Mouse (Mus musculus): ENCODE data around the gene Memo1.

The Memo1 gene

DNA sequence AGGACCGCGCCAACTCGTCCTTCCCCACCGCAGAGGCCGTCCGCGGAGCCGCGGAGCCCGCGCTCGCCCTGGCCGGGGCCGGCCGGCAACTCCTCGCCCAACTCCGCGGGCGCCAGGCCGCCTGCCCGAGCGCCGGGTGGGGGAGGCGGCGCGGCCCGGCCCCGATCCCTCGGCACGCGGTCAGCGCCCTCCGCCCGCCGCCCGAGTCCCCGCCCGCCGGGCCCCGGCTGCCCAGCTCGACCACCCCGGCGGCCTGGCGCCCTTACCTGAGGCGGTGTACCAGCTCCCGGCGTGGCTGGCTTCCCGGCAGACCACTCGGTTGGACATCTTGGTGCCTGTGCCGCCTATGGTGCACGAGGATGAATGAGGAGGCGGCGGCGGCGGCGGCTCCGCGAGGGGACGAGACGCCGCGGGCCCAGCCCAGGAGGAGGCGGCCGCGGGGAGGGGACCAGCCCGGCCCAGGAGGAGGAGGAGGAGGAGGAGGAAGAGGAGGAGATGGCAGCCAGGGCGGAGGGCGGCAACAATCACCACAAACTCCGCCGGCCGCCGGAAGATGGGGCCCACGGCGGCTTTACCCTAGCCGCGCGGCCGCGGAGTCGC lies 795 bp downstream of the Memo1 start:
- no peak for DNase-seq (ENCODE audit: low read depth)

GRCm38 (mm10) chr17:74293687-74294425 lies 1.5 kb downstream of the Memo1 start:
- DNase-seq (ENCODE audit: low read depth) = no peak

- DNase-seq (ENCODE audit: low read depth) = no peak
These were observed 3.5 kb downstream of the Memo1 start for GRCm38 (mm10) chr17:74291640-74292361.

GRCm38 (mm10) chr17:74290869-74291268 lies 4.5 kb downstream of the Memo1 start:
- DNase-seq (ENCODE audit: low read depth) = no peak

GRCm38 (mm10) chr17:74290198-74290597 lies 5.1 kb downstream of the Memo1 start:
- DNase-seq (ENCODE audit: low read depth) = no peak

DNA sequence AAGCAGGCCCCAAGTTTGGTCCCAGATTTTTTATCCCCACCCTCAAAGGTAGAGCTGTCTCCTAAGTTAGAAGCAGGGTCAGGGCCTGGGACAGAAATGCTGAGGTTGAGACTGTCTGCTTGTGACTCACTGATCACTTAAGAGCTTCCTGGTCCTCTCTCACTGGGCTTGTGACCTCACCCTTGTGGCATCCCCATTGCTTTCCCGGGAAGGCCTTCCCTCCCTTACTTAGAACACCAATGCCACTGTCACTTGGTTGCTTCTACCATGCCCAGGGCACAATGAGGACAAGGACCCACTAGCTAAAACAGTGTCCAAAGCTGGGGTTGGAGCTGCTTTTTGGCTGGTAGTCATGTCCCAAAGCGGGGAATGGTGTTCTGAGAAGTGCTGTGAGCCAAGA lies 6.7 kb downstream of the Memo1 start:
- DNase-seq (ENCODE audit: low read depth) = no peak

GRCm38 (mm10) chr17:74286140-74286730 lies 9.1 kb downstream of the Memo1 start:
- DNase-seq (ENCODE audit: low read depth) = no peak

DNA sequence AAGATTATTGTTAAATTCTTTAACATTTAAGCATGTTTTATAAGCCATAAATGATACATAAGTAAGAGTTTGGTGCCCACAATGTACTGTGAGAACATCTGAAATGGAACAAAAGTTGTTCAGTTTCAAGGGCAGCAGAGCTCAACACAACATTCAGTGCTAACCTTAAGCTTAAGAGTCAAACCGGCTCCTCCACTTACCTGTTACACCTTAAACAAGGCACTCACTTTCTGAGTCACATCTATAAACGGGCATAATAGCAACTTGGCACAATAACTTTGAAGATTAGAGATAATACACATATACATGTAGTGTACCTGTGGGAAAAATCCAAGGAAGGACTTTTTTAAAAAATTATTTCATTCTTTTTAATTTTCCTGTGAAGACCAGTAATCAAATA lies 9.6 kb downstream of the Memo1 start:
- DNase-seq (ENCODE audit: low read depth) = no peak

DNA sequence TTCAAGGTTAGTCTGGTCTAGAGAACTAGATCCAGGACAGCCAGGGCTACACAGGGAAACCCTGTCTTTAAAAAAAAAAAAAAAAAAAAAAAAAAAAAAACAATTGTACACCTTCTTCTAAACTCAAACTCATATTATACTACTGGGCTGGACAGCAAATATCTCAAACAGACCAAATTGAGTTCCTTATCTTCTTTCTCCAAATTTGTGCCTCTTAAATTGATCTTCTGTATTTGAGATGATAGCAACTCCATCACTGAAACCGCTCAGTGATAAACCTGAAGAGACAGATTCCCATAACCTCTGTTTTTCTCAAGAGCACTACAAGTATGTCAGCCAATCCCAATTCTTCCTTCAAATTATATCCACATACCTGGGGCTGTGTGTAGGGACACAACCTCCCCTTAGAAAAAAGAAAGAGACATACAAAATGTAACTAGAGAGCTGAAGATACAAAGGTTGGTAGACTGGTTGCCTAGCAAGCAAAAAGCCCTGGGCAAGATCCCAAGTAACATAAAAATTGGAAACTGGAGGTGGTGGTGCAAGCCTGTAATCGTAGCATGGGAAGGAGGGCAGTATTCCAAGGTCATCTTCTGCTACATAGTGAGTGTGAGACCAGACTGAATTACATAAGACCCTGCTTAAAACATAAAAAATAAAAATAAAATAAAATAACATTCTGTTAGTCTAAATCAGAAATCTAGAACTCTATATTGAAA lies 10.8 kb downstream of the Memo1 start:
- no peak for DNase-seq (ENCODE audit: low read depth)

- no peak for DNase-seq (ENCODE audit: low read depth)
These were observed 13.3 kb downstream of the Memo1 start for GRCm38 (mm10) chr17:74282024-74282423.

- DNase-seq (ENCODE audit: low read depth) = no peak
These were observed 16.1 kb downstream of the Memo1 start for GRCm38 (mm10) chr17:74278966-74279869.

DNA sequence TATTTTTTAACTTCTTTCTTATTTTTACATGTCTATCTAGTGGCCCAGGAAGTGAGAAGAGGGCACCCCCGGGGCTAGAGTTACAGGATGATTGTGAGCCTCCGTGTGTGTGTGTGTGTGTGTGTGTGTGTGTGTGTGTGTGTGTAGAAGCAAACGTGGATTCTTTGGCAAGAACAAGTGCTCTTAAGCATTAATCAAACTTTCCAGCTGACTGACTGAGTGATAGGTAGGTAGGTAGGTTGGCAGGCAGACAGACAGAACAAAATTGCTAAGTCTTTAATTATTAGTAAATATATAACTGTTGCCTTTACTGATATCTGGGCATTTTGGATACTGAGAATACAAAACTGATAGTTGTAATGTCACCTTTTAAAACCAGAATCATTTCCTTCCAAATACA lies 20.9 kb downstream of the Memo1 start:
- DNase-seq (ENCODE audit: low read depth) = no peak

- no peak for DNase-seq (ENCODE audit: low read depth)
These were observed 22.6 kb downstream of the Memo1 start for GRCm38 (mm10) chr17:74272683-74273205.

- no peak for DNase-seq (ENCODE audit: low read depth)
These were observed 23.6 kb downstream of the Memo1 start for GRCm38 (mm10) chr17:74271541-74272268.

DNA sequence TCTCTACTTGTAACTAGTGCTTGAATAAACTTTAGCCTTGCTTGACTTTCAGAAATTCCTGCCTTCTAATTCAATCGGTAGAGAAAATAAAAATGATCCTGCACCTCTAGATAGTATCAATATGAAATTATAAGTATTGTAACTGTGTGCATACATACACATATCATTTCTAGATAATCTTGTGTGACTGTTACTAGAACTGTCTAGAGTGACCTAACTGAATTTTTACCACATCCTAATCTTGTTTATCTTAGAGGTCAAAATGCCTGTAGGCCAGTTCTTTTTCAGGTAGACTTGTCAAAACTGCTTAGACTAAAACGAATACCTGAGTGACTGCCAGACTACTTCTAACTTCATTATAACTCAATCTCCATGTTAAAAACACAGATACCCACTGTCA lies 25.1 kb downstream of the Memo1 start:
- DNase-seq (ENCODE audit: low read depth) = no peak

DNA sequence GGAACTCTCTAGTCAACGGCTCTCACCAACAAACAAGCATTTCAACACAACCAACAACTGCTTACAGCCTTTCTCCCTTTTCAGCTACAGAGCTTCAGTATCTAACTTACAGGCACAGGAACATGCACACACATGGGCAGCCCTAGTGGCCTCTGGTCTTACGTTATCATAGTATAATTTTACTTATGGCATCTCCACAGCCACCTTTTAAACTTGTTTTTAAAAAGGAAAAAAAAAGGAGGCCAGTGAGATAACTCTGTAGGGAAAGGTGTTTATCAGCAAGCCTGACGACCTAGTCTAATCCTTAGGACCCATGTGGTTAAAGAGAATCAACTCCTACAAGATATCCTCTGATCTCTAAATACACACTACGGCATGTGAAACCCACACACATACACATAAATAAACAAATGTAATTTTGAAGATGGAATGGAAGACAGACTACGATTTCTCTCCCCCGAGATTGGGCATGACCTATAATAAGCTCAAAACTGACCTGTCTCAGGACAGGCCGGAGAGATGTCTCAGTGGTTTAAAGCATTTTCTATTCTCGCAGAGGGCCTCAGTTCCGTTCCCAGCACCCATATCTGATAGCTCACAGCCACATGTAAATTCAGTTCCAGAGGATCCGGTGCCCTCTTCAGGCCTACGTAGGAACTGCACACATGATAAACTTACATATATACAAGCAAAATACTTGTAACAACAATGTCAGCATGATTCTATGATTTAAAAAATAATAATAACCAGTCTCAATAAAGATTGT lies 27.7 kb downstream of the Memo1 start:
- no peak for DNase-seq (ENCODE audit: low read depth)

GRCm38 (mm10) chr17:74265636-74266035 lies 29.7 kb downstream of the Memo1 start:
- DNase-seq (ENCODE audit: low read depth) = no peak

DNA sequence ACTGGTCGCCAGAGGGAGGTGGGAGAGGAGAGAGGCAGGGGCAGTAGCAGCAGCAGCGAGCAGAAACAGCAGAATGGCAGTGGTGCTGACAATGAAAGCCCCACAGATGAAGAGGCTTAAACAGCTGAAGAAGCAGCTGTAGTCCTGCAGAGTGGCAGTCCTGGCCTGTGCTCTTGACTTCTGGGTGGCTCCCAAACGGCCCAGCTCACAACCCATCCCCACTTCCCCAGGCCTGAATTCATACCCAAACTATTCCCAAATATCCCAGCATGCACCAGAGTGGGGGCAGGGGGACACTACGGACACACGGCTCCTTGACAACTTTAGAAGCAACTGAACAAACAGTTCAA lies 30.2 kb downstream of the Memo1 start:
- DNase-seq (ENCODE audit: low read depth) = no peak

GRCm38 (mm10) chr17:74264333-74265155 lies 30.8 kb downstream of the Memo1 start:
- no peak for DNase-seq (ENCODE audit: low read depth)

All from c-Kit-positive CD71-negative TER-119-negative erythroid progenitor cells, embryonic 14.5 days (primary cell).